Mouse (Mus musculus): ENCODE data around the gene Myh10. TPM values are rescaled to one million over a fixed set of nuclear protein-coding genes. Genes with fewer than 3 reads are reported as not detected.
"Not testable (repeated sequence)": the region's sequence is repeated elsewhere in the genome, so short reads cannot be mapped to it uniquely, and the experiment has no call there.

The Myh10 gene
- polyA plus RNA-seq, 1 experiment, result 25.0 TPM

- DNase-seq (ENCODE audit: low read depth), result no peak
Observed at GRCm38 (mm10) chr11:68790720-68791119, 99.4 kb downstream of the Myh10 start.

- DNase-seq (ENCODE audit: low read depth), result no peak
Observed at GRCm38 (mm10) chr11:68791794-68792193, 100.4 kb downstream of the Myh10 start.

DNA sequence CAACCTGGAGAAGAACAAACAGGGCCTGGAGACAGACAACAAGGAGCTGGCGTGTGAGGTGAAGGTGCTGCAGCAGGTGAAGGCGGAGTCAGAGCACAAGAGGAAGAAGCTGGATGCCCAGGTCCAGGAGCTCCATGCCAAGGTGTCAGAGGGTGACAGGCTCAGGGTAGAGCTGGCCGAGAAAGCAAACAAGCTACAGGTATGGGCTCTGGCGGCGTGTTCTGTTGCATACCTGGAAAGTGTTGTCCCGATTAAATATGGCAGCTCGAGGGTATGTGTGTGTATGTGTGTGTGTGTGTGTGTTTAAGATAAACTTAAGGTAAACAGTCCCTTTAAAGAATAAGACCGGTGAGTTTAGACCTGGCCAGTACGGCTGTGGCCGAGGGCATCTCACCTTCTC is 106.9 kb downstream of the Myh10 start:
- no peak for DNase-seq (ENCODE audit: low read depth)

DNA sequence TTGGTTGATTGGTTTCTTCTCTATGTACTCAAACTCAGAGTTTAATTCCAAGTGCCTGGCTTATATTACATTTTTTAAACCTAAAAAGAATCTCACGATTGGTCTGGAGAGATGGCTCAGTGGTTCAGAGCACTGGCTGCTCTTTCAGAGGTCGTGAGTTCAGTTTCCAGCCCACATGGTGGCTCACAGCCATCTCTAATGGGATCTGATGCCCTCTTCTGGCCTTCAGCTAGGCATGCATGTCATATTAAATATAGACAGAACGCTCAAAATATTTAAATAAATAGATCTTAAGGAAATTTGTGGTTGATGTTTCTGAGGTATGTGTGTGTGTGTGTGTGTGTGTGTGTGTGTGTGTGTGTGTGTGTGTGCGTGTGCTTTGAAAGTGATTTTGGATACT is 113.8 kb downstream of the Myh10 start:
- no peak for DNase-seq (ENCODE audit: low read depth)

GRCm38 (mm10) chr11:68807787-68808186 is 116.4 kb downstream of the Myh10 start:
- DNase-seq (ENCODE audit: low read depth), result no peak

DNA sequence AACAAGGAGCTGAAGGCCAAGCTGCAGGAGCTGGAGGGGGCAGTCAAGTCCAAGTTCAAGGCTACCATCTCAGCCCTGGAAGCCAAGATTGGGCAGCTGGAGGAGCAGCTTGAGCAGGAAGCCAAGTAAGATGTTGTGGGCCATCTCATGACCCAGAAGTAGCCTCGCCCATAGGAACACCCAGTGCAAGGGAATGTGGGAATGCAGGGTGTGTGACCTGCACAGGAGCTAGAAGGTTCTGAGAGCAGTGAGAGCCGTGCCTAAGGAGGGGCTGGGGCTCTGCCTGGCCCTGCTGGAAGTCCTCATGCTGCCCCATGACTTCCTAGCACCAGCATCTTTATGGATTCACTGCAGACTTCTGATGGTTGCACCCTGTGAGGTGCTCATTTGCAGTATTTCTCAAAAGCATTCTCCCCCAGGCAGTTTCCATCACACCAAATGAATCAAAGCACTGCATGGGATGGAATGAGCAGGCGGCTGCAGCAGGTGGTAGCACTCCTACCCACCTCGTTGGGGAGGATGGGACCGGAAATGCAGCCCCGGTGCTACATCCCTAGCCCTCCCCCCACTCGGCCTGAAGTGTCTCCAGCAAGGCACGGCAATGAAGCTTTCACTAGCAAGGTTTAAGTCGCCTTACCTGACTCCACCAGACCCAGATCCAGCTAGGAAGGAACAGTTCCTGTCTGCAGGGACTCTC is 120.7 kb downstream of the Myh10 start:
- no peak for DNase-seq (ENCODE audit: low read depth)

DNA sequence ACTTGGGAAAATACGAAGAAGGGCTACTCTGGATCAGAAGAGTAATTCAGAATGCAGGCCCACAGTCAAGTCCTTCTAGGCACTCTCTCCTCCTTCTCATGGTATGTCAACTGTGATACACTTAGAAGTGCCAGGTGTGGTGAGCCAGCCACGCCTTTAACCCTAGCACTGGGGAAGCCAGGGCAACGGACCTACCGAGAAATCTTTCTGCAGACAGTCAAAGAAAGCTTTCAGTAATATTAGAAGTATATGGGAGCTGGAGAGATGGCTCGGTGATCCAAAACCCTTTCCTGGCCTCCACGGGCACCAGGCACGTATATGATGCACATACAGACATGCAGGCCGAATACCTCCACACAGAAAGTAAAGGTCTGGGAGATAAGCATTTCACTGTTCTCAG is 127.1 kb downstream of the Myh10 start:
- DNase-seq (ENCODE audit: low read depth), result no peak

DNA sequence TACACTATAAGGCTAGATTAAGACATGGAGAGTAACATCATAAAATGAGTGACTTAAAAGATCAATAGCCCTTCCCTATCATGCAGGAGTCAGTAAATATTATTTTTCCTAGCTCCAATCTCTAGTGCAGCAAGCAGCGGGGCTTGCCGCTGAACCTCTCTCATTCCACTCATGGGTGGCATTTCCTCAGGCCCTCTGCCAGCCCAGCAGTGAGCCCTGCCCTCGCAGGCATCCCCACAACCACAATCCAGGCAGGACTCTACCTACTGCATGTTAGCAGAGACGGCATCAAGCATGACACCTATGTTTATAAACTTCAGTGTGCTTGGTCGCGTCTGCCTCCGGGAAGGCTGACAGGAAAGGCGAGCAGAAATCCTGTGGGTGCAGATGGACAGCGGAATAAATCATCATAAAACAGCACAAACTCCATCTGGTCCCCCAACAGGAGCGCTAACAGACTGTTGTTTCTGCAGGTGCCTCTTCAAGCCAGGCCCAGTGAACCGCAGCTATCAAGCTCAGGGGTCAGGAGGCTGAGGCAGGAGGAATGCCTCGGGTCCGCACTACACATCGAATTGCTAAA is 128.0 kb downstream of the Myh10 start:
- DNase-seq (ENCODE audit: low read depth), result no peak

DNA sequence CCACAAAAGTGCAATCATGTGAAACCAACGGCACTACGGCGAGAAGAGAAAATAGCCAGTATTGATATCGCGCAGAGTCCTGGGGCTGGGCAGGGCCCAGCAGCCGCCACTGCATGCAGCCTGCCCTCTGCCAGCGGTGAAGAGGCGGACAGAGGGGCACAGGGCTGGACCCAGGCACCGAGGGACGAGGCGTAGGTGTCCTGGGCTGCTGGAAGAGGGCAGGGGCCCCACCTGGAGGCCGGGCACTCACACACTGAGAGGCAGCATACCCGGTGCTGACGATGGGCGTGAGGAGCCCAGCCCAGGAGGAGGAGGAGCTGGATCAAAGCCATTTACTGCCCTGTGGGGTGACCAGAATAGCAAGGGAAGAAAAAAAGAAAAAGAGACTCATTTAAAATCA is 131.0 kb downstream of the Myh10 start:
- DNase-seq (ENCODE audit: low read depth), result no peak

DNA sequence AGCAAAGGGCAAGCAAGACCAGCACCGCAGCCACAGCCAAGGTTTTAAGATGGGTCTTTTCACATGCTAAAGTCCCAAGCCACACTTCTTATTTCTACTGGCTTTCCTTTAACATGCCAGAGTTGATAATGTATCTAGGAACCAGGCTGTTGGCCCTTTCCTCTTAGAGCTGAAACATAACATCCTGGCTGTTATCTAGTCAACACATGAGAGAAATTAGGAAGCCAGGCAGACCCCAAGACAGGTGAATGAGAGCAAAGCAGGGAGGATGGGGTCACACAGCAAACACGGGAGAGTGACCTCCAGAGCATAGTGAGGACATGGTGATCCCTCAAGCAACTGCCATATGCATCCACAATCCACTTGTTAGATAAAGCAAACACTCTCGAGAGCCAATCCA is 135.4 kb downstream of the Myh10 start:
- DNase-seq (ENCODE audit: low read depth), result no peak

DNA sequence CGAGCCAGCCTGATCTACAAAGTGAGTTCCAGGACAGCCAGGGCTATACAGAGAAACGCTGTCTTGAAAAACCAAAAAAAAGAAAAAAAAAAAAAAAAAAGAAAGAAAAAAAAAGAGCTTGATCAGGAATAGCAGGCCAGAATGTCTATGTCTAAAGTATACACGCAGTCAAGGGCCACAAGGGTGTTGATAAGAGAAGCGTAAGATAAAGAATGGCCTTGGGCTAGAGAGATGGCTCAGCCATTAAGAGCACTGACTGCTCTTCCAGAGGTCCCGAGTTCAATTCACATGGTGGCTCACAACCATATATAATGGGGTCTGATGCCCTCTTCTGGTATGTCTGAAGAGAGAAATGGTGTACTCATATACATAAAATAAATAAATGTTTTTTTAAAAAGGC is 140.2 kb downstream of the Myh10 start:
- not testable (repeated sequence) for DNase-seq (ENCODE audit: low read depth)

DNA sequence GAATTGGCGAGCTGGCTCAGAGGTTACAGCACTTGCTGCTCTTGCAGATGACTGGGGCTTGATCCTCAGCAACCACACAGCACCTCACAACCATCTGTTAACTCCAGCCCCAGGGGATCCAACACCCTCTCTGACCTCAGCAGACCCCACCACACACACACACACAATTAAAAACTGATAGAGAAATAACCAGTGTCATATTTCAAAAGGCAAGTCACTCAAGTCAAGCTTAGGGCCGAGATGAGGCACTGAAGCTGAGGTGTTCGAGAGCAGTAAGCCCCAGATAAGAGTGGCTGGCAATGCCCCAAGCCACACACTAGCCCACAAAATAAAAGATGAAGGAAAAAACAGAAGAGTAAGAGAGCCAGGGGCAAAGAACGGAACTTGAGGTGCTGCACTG is 141.4 kb downstream of the Myh10 start:
- no peak for DNase-seq (ENCODE audit: low read depth)

- no peak for DNase-seq (ENCODE audit: low read depth)
Observed at GRCm38 (mm10) chr11:68833593-68833992, 142.2 kb downstream of the Myh10 start.

DNA sequence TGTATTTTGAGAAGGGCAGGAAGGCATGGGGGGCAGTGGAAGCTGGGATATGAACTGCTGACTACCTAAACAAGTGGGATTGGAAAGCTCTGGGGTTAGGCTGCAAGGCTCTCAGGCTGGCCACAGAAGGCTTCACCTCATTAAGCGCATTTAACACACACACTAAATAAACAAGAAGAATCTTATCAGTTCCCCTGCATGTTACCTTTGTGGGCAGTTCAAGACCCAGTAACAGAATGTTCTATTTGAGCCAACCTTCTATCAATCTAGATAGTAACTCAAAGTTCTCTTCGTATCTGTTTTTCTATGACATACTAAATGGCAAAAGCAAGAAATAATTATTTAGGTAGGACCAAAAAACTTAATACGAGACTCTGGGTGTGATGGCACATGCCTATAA is 143.7 kb downstream of the Myh10 start:
- DNase-seq (ENCODE audit: low read depth), result no peak

DNA sequence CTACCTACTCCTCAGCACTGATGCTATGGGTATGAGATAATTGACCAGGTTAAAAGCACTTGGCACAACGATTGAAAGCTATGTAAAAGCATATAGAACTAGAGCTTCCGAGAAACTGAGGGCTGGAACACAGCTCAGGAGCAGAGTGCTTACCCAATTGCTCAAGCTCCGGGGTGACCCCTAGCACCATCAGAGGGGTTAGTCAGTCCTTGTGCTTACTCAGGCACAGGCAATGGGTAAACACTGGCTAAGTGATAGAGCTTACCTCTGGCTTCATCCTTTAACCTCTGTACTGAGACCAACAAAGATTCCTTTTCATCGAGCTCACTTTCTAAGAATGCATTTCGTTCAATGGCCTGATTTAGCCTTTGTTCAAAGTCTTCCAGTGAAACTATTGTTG is 148.2 kb downstream of the Myh10 start:
- no peak for DNase-seq (ENCODE audit: low read depth)

DNA sequence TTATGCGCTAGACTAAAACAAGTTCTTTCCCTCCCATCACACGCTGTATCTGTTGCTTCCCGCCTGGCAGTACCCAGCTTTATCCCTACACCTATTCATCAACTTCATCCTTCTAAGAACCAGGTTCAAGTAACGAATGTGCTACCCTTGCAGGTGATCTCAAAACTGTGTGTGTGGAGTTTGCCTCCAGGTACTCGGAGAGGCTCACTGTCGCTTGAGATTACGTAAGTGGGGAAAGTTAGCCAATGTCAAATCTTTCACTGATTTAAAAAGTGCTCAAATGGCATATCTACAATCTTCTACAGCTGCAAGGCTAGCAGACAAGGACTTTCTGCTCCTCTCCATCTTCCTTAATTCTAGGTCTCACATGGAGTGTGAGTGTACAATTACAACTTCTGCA is 159.5 kb downstream of the Myh10 start:
- no peak for DNase-seq (ENCODE audit: low read depth)

DNA sequence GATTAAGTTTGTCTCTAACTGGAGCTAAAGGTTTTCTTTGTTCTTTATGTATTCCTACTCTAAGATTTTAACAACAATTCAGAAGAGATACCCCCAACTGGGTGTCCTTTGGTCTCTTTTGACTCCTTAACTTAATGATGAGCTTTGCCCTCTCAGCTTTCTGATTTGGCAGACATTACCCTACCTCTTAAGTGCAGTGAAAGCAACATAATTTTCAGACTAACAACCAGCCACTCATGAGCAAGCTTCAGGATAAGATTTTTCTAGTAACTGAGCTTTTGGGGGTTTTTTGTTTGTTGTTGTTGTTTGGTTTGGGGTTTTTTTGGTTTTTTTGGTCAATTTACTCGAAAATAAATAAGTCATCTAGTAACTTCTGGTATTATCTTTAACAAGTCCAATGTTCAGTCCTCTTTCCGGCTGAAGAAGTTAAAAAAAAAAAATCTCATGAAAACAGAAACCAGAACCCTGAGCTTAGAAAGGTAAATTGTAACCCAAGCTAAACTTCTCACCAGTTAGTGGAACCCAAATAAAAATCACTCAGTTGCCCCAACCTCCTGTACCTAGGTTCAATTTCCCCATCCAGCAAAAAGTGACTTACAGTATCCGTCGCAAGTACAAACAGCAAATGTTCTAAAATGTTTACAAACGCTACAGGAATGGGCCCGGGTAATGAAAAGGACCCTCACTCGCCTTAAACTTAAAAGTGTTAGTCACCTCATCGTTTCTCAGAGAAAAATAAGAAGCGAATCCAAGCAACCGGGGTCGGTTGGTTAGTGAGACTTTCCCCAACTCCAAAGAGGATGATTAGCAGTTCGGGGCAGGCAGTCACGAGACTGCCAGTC is 160.5 kb downstream of the Myh10 start:
- DNase-seq (ENCODE audit: low read depth), result no peak

- no peak for DNase-seq (ENCODE audit: low read depth)
Observed at GRCm38 (mm10) chr11:68852486-68852901, 161.1 kb downstream of the Myh10 start.

- DNase-seq (ENCODE audit: low read depth), result no peak
Observed at GRCm38 (mm10) chr11:68852932-68853409, 161.6 kb downstream of the Myh10 start.

GRCm38 (mm10) chr11:68853611-68854401 is 162.4 kb downstream of the Myh10 start:
- DNase-seq (ENCODE audit: low read depth), result no peak

DNA sequence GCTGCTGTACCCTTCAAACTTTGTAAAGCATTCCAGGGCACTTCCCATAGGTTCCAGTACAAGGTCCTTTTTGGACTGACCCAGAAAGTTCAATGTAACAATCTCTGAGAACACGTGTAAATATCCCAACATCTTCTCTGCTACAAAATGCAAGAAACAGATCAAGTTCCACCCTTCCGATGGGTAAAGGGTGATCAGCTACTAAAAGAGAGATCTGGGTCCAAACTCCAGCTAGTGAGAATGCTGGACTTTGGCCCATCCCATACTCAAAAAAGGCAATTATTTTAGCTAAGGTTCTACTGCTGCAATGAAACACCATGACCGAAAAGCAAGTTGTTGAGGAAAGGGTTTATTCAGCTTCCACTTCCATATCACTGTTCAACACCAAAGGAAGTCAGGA is 163.3 kb downstream of the Myh10 start:
- DNase-seq (ENCODE audit: low read depth), result no peak

DNA sequence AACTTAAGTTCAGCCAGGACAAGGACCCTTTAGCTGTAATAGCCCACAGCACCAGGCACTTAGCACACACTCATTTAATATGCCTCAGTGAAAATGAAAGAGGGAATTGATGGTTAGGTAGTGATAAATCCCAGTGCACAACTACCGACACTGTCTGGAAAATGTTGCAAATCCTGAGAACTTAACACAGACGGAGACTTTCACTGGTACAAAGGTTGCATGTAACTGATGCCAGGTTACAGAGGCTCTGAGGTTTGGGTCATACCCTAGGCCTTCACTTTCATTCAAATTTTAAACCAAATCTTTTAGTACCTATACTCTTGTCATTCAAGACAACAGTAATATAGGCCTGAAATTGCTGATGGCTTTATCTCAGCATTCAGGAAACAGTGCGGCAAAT is 166.0 kb downstream of the Myh10 start:
- DNase-seq (ENCODE audit: low read depth), result no peak

Data from gonadal fat pad, adult 2 months (tissue).